Mouse (Mus musculus): ENCODE results near the gene Cyp4a12b. TPM values are rescaled to one million over a fixed set of nuclear protein-coding genes. Genes with fewer than 3 reads are reported as not detected.
"Not testable (repeated sequence)": the region's sequence is repeated elsewhere in the genome, so short reads cannot be mapped to it uniquely, and the experiment has no call there.

The Cyp4a12b gene
- not detected in 2 replicates for polyA plus RNA-seq (2016; fragmentation: Nextera tagmentation; extraction: Ambion mirVana)

- H3K27me3 ChIP-seq (replicated peaks; ENCODE audit: low read depth, poor library complexity, severe bottlenecking); H3K9me3 ChIP-seq; H3K36me3 ChIP-seq (replicated peaks); H3K4me1 ChIP-seq; H3K27ac ChIP-seq (replicated peaks); H3K4me3 ChIP-seq; DNase-seq (ENCODE audit: low spot score): not testable (repeated sequence)
These were observed at the start of gene Cyp4a12b for GRCm38 (mm10) chr4:115411324-115411723. Gene Cyp4a12b, plus strand, starts transcription at chr4:115411624.

GRCm38 (mm10) chr4:115365624-115366023 lies 45.8 kb upstream of the Cyp4a12b start:
- H3K4me3 ChIP-seq; H3K36me3 ChIP-seq (replicated peaks); H3K4me1 ChIP-seq; H3K9me3 ChIP-seq; DNase-seq (ENCODE audit: low spot score); H3K27me3 ChIP-seq (replicated peaks; ENCODE audit: low read depth, poor library complexity, severe bottlenecking); H3K27ac ChIP-seq (replicated peaks): not testable (repeated sequence)
- 89% methylated on average over 3 of the region's 3 CpGs for WGBS

- H3K36me3 ChIP-seq (replicated peaks); H3K27ac ChIP-seq (replicated peaks); DNase-seq (ENCODE audit: low spot score); H3K4me3 ChIP-seq; H3K4me1 ChIP-seq; H3K9me3 ChIP-seq; H3K27me3 ChIP-seq (replicated peaks; ENCODE audit: low read depth, poor library complexity, severe bottlenecking): not testable (repeated sequence)
These were observed 43.4 kb upstream of the Cyp4a12b start for GRCm38 (mm10) chr4:115368067-115368466.

- not testable (repeated sequence) for H3K9me3 ChIP-seq; H3K36me3 ChIP-seq (replicated peaks); H3K27me3 ChIP-seq (replicated peaks; ENCODE audit: low read depth, poor library complexity, severe bottlenecking); H3K4me3 ChIP-seq; DNase-seq (ENCODE audit: low spot score); H3K27ac ChIP-seq (replicated peaks); H3K4me1 ChIP-seq
- WGBS = 73% methylated on average over 2 of the region's 2 CpGs
These were observed 15.2 kb upstream of the Cyp4a12b start for GRCm38 (mm10) chr4:115396256-115396655.

- not testable (repeated sequence) for DNase-seq (ENCODE audit: low spot score); H3K4me1 ChIP-seq; H3K9me3 ChIP-seq
These were observed 14.5 kb upstream of the Cyp4a12b start for GRCm38 (mm10) chr4:115396950-115397349.

GRCm38 (mm10) chr4:115450577-115451137 lies 39.2 kb downstream of the Cyp4a12b start:
- no peak for DNase-seq (ENCODE audit: low spot score)
- H3K27me3 ChIP-seq (replicated peaks; ENCODE audit: low read depth, poor library complexity, severe bottlenecking) = no peaks in the 10 kb centered on the region
- WGBS = 67% methylated on average over 3 of the region's 3 CpGs
- no peaks in the 10 kb centered on the region for H3K4me1 ChIP-seq
- no peak overlapping the region for H3K27ac ChIP-seq (replicated peaks)
- H3K9me3 ChIP-seq = no peaks in the 10 kb centered on the region
- H3K4me3 ChIP-seq = no peak overlapping the region
- no peaks in the 10 kb centered on the region for H3K36me3 ChIP-seq (replicated peaks)

More at GRCm38 (mm10) chr4:115396950-115397349, 14.5 kb upstream of the Cyp4a12b start:
- H3K36me3 ChIP-seq (replicated peaks); H3K27ac ChIP-seq (replicated peaks); H3K27me3 ChIP-seq (replicated peaks; ENCODE audit: low read depth, poor library complexity, severe bottlenecking); H3K4me3 ChIP-seq: not testable (repeated sequence)

GRCm38 (mm10) chr4:115452304-115452703 lies 40.9 kb downstream of the Cyp4a12b start, which contains the start of gene Cyp4a30b:
Gene Cyp4a30b, plus strand, starts transcription at chr4:115452604.
- Histone ChIP-seq H3K27ac (replicated peaks) (no peak within 1 kb of the TSS), H3K36me3 (replicated peaks) (no peaks in the 10 kb centered on the region), H3K4me1 (no peaks in the 10 kb centered on the region), H3K27me3 (replicated peaks; ENCODE audit: low read depth, poor library complexity, severe bottlenecking) (no peaks in the 10 kb centered on the region), H3K9me3 (no peaks in the 10 kb centered on the region), H3K4me3 (no peak within 1 kb of the TSS)
- no peak for DNase-seq (ENCODE audit: low spot score)
- 84% methylated on average over 3 of the region's 3 CpGs for WGBS

- H3K4me1 ChIP-seq; DNase-seq (ENCODE audit: low spot score); H3K27me3 ChIP-seq (replicated peaks; ENCODE audit: low read depth, poor library complexity, severe bottlenecking); H3K4me3 ChIP-seq; H3K36me3 ChIP-seq (replicated peaks); H3K27ac ChIP-seq (replicated peaks); H3K9me3 ChIP-seq: not testable (repeated sequence)
- WGBS = 83% methylated on average over 3 of the region's 3 CpGs
These were observed 62.2 kb downstream of the Cyp4a12b start for GRCm38 (mm10) chr4:115473585-115473984.

GRCm38 (mm10) chr4:115476051-115476450 lies 64.6 kb downstream of the Cyp4a12b start:
- not testable (repeated sequence) for H3K27me3 ChIP-seq (replicated peaks; ENCODE audit: low read depth, poor library complexity, severe bottlenecking); H3K4me3 ChIP-seq; DNase-seq (ENCODE audit: low spot score); H3K27ac ChIP-seq (replicated peaks); H3K4me1 ChIP-seq; H3K9me3 ChIP-seq; H3K36me3 ChIP-seq (replicated peaks)

- no peaks in the 10 kb centered on the region for H3K9me3 ChIP-seq
- DNase-seq (ENCODE audit: low spot score) = no peak
- no peaks in the 10 kb centered on the region for H3K36me3 ChIP-seq (replicated peaks)
- no peak overlapping the region for H3K27ac ChIP-seq (replicated peaks)
- H3K4me1 ChIP-seq = no peaks in the 10 kb centered on the region
- WGBS = 75% methylated on average over 6 of the region's 6 CpGs
- H3K4me3 ChIP-seq = no peak overlapping the region
- no peaks in the 10 kb centered on the region for H3K27me3 ChIP-seq (replicated peaks; ENCODE audit: low read depth, poor library complexity, severe bottlenecking)
These were observed 69.7 kb downstream of the Cyp4a12b start for GRCm38 (mm10) chr4:115481006-115481652.

Other genes with a start within 250 kb of the Cyp4a12b start
- not detected in 2 replicates for gene Cyp4a29, start 169.5 kb upstream of the Cyp4a12b start, polyA plus RNA-seq (2016; fragmentation: Nextera tagmentation; extraction: Ambion mirVana)
- gene Cyp4a12a, start 112.6 kb upstream of the Cyp4a12b start, polyA plus RNA-seq (2016; fragmentation: Nextera tagmentation; extraction: Ambion mirVana) = not detected in 2 replicates
- gene Cyp4a30b, start 41.0 kb downstream of the Cyp4a12b start, polyA plus RNA-seq (2016; fragmentation: Nextera tagmentation; extraction: Ambion mirVana) = not detected in 2 replicates
- gene Cyp4a14, start 84.5 kb downstream of the Cyp4a12b start, polyA plus RNA-seq (2016; fragmentation: Nextera tagmentation; extraction: Ambion mirVana) = not detected in 2 replicates
- not detected in 2 replicates for gene Cyp4a10, start 106.6 kb downstream of the Cyp4a12b start, polyA plus RNA-seq (2016; fragmentation: Nextera tagmentation; extraction: Ambion mirVana)
- gene Cyp4a31, start 152.0 kb downstream of the Cyp4a12b start, polyA plus RNA-seq (2016; fragmentation: Nextera tagmentation; extraction: Ambion mirVana) = not detected in 2 replicates
- gene Cyp4a32, start 189.3 kb downstream of the Cyp4a12b start, polyA plus RNA-seq (2016; fragmentation: Nextera tagmentation; extraction: Ambion mirVana) = not detected in 2 replicates
- gene Cyp4b1, start 236.1 kb downstream of the Cyp4a12b start, polyA plus RNA-seq (2016; fragmentation: Nextera tagmentation; extraction: Ambion mirVana) = not detected in 2 replicates